Mouse (Mus musculus) kidney, embryonic 16.5 days (tissue): ENCODE data around the gene Ifnar1. TPM values are rescaled to one million over a fixed set of nuclear protein-coding genes. Genes with fewer than 3 reads are reported as not detected.
A peak's percentile ranks its signal among the peaks of the same experiment; 100 is the strongest.
"Not testable (repeated sequence)": the region's sequence is repeated elsewhere in the genome, so short reads cannot be mapped to it uniquely, and the experiment has no call there.

Experiments used
- ATAC-seq: fragments of 200-750 bp; cut with Nextera tagmentation; 2 replicates; pipeline ENCODE4 v1.8.0; 2017; ENCODE audit warnings: moderate TSS enrichment; ENCODE audit not compliant: low FRiP score, low TSS enrichment
- H3K27ac ChIP-seq: fragments of 300-500 bp; sonication (generic); 2 replicates; pipeline ENCODE4 v1.5.1; 2014; ENCODE audit warnings: low read length
- H3K27me3 ChIP-seq: fragments of 300-500 bp; sonication (generic); 2 replicates; pipeline ENCODE4 v1.6.1; 2014; ENCODE audit warnings: low read length, control low read depth, mixed read lengths; ENCODE audit not compliant: insufficient read depth
- H3K36me3 ChIP-seq: fragments of 300-500 bp; sonication (generic); 2 replicates; pipeline ENCODE4 v1.6.1; 2014; ENCODE audit warnings: low read length, control low read depth, mixed read lengths; ENCODE audit not compliant: insufficient read depth
- H3K4me1 ChIP-seq: fragments of 300-500 bp; sonication (generic); 2 replicates; pipeline ENCODE4 v1.6.1; 2014; ENCODE audit warnings: low read length, control low read depth, mixed read lengths; ENCODE audit not compliant: insufficient read depth
- H3K4me2 ChIP-seq: fragments of 300-500 bp; sonication (generic); replicated peaks from 2 replicates; pipeline ENCODE4 v1.6.1; 2014; ENCODE audit warnings: low read depth, low read length
- H3K4me3 ChIP-seq: fragments of 300-500 bp; sonication (generic); 2 replicates; pipeline ENCODE4 v1.5.1; 2014; ENCODE audit warnings: mild to moderate bottlenecking, low read length
- H3K9ac ChIP-seq: fragments of 300-500 bp; sonication (generic); replicated peaks from 2 replicates; pipeline ENCODE4 v1.6.1; 2014; ENCODE audit warnings: low read length
- H3K9me3 ChIP-seq: fragments of 300-500 bp; sonication (generic); 2 replicates; pipeline ENCODE4 v1.6.1; 2016; ENCODE audit warnings: low read length, control low read depth
- WGBS: fragments of 180-500 bp; shearing (Covaris S2); extraction: QIAGEN DNeasy Blood & Tissue Kit; methylation state at CpG from one replicate; pipeline ENCODE4 v1.1.7; 2014; 5-methylcytosine and 5-hydroxymethylcytosine counted together
- polyA plus RNA-seq: library from polyadenylated mRNA; unstranded; fragments of >200 nt; fragmentation: Nextera tagmentation; extraction: Ambion mirVana; gene quantifications from 2 replicates; pipeline ENCODE4 v1.2.1, GENCODE M21; 2015

Gene Ifnar1
- polyA plus RNA-seq, 1 experiment from 2014 or later = 67.3 TPM

- H3K27me3 ChIP-seq = no peaks in the 10 kb centered on the region
- WGBS = 79% methylated on average over 5 of the region's 5 CpGs
- H3K36me3 ChIP-seq = no peaks in the 10 kb centered on the region
- no peak overlapping the region for H3K4me2 ChIP-seq
- no peak overlapping the region for H3K9ac ChIP-seq
- peaks cover 3% of the 10 kb centered on the region; the same call in 1 of the 2 replicates for H3K9me3 ChIP-seq
- ATAC-seq = no peak
- no peaks in the 10 kb centered on the region for H3K4me1 ChIP-seq
- 0 out of 2 replicates have a peak overlapping the region, but pooled peaks have one; percentile 40 for H3K27ac ChIP-seq
- H3K4me3 ChIP-seq = no peak overlapping the region
Observed at GRCm38 (mm10) chr16:91522040-91522439, 37.0 kb downstream of the Ifnar1 start.

- no peak overlapping the region for H3K4me2 ChIP-seq
- H3K9me3 ChIP-seq = peaks cover 3% of the 10 kb centered on the region; the same call in 1 of the 2 replicates
- no peaks in the 10 kb centered on the region for H3K36me3 ChIP-seq
- H3K27me3 ChIP-seq = no peaks in the 10 kb centered on the region
- 80% methylated on average over 18 of the region's 18 CpGs for WGBS
- no peak for ATAC-seq
- H3K4me3 ChIP-seq = no peak overlapping the region
- H3K4me1 ChIP-seq = 0 out of 2 replicates have a peak, but pooled peaks cover 6% of the 10 kb centered on the region
- no peak overlapping the region for H3K27ac ChIP-seq
- H3K9ac ChIP-seq = no peak overlapping the region
Observed at GRCm38 (mm10) chr16:91522479-91523309, 37.7 kb downstream of the Ifnar1 start.

DNA sequence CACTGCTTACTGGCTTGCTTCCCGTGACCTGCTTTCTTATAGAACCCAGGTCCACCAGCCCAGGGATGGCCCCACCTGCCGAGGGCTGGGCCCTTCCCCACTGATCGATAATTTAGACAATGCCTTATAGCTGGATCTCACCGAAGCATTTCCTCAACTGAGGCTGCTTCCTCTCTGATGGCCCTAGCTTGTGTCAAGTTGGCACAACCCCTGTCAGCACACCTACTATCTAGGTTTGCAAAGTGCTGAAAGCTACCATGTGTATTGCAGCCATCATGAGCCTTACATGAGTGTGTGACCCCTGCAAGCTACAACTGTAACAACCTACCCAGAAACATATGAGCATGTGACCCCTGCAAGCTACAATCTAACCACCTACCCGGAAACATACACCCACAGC lies 39.2 kb downstream of the Ifnar1 start:
- H3K36me3 ChIP-seq = no peaks in the 10 kb centered on the region
- no peak for ATAC-seq
- H3K9ac ChIP-seq = no peak overlapping the region
- H3K27me3 ChIP-seq = no peaks in the 10 kb centered on the region
- 0 out of 2 replicates have a peak, but pooled peaks cover 7% of the 10 kb centered on the region for H3K4me1 ChIP-seq
- H3K27ac ChIP-seq = no peak overlapping the region
- no peak overlapping the region for H3K4me2 ChIP-seq
- H3K9me3 ChIP-seq = peaks cover 3% of the 10 kb centered on the region; the same call in 1 of the 2 replicates
- H3K4me3 ChIP-seq = no peak overlapping the region
- 76% methylated on average over 5 of the region's 5 CpGs for WGBS

GRCm38 (mm10) chr16:91526274-91526673 lies 41.2 kb downstream of the Ifnar1 start:
- H3K4me1 ChIP-seq = 0 out of 2 replicates have a peak, but pooled peaks cover 7% of the 10 kb centered on the region
- no peak overlapping the region for H3K9ac ChIP-seq
- H3K4me3 ChIP-seq = no peak overlapping the region
- no peak overlapping the region for H3K4me2 ChIP-seq
- no peak overlapping the region for H3K27ac ChIP-seq
- no peaks in the 10 kb centered on the region for H3K36me3 ChIP-seq
- H3K27me3 ChIP-seq = no peaks in the 10 kb centered on the region
- WGBS = 95% methylated on average over 6 of the region's 6 CpGs
- peaks cover 3% of the 10 kb centered on the region; the same call in 1 of the 2 replicates for H3K9me3 ChIP-seq
- no peak for ATAC-seq

- Histone ChIP-seq H3K4me1 (0 out of 2 replicates have a peak, but pooled peaks cover 10% of the 10 kb centered on the region), H3K4me2 (no peak overlapping the region), H3K9me3 (peaks cover 3% of the 10 kb centered on the region; the same call in 1 of the 2 replicates), H3K4me3 (no peak overlapping the region), H3K36me3 (no peaks in the 10 kb centered on the region), H3K9ac (no peak overlapping the region), H3K27me3 (no peaks in the 10 kb centered on the region), H3K27ac (no peak overlapping the region)
- WGBS = 65% methylated on average over 10 of the region's 10 CpGs
- ATAC-seq = no peak
Observed at GRCm38 (mm10) chr16:91527051-91527450, 42.0 kb downstream of the Ifnar1 start.

DNA sequence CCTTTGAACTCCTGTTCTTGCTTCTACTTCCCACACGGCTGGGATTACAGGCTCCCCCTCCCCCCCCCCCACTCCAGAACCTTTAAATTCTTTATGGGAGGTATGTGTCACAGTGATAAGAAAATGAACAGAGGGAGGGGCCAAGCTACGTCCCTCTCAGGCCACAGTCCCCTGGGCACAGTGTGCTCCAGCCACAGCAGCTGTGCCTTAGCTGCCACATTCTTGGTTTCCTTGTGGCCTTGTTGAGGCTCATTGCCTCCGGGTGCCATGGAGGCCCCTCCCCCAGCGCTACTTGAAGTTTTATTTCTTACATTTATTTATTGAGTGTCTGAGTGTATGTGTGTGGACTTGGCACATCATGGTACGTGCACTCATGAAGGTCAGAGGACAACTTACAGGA lies 42.5 kb downstream of the Ifnar1 start:
- H3K4me3 ChIP-seq = no peak overlapping the region
- no peak overlapping the region for H3K9ac ChIP-seq
- no peaks in the 10 kb centered on the region for H3K27me3 ChIP-seq
- no peak overlapping the region for H3K27ac ChIP-seq
- no peak for ATAC-seq
- 31% methylated on average over 5 of the region's 5 CpGs for WGBS
- 0 out of 2 replicates have a peak, but pooled peaks cover 10% of the 10 kb centered on the region for H3K4me1 ChIP-seq
- no peaks in the 10 kb centered on the region for H3K36me3 ChIP-seq
- no peak overlapping the region for H3K4me2 ChIP-seq
- peaks cover 3% of the 10 kb centered on the region; the same call in 1 of the 2 replicates for H3K9me3 ChIP-seq

DNA sequence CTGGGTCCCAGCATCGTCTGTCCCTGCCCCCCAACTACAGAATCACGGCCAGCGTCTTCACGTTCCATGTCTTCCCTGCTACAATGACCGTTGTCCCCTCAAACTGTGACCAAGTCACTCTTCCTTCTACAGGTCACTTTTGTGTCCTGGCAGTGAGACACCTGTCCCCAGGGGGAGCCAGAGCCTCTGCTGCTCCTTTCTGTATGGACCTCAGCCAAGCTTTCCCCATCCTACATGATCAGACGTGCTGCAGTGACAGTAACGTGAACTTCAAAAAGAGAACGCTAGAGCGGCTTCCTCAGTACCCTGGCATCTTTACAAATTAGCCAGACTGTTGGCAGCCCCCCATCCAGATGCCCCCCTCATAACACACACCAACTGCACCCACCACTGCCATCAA lies 43.5 kb downstream of the Ifnar1 start:
- Histone ChIP-seq H3K27me3 (no peaks in the 10 kb centered on the region), H3K4me1 (0 out of 2 replicates have a peak, but pooled peaks cover 10% of the 10 kb centered on the region), H3K9me3 (peaks cover 3% of the 10 kb centered on the region; the same call in 1 of the 2 replicates), H3K4me2 (no peak overlapping the region), H3K36me3 (no peaks in the 10 kb centered on the region), H3K9ac (no peak overlapping the region), H3K27ac (no peak overlapping the region), H3K4me3 (no peak overlapping the region)
- ATAC-seq = no peak
- WGBS = 84% methylated on average over 9 of the region's 9 CpGs

DNA sequence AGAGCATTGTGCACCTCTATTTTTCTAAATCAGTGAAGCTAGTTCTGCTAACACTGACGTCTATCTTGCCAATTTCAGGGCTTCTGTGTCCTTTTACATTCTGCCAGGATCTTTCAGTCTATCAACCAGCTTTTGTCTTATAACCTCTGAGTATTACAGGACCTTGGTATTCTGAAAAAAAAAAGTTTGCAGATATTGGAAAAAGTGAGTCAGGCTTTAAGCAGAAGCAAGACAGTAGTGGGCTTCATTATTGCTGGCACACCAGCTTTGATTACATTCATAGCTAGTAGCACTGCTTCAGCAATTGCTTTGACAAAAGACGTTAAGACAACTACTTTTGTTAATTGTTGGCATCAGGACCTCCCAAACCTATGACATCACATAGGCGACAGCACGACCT lies 45.8 kb downstream of the Ifnar1 start:
- 74% methylated on average over 4 of the region's 4 CpGs for WGBS
- H3K4me3 ChIP-seq, H3K4me2 ChIP-seq: not testable (repeated sequence)

DNA sequence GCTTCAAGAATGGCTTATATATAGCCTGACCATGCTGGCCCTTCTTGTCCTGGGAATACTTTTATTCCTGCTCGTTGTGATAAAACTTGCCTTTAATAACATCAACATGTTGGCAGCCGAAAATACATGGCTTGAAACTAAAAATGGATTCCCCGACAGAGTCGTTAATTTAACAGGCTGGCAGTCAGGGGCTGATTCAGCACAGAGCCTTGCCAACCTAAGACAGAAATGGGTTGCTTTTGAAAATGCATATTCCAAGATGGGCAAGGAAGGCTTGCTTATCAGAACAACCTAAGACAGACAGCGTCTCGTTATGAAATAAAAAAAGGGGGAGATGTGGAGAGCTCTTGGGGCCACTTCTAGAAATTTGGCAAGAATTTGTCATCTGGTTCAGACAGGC lies 46.8 kb downstream of the Ifnar1 start:
- WGBS = 55% methylated on average over 6 of the region's 6 CpGs

More for the DNA sequence above, 45.8 kb downstream of the Ifnar1 start:
- not testable (repeated sequence) for H3K27me3 ChIP-seq, H3K27ac ChIP-seq, H3K36me3 ChIP-seq, ATAC-seq, H3K9ac ChIP-seq, H3K9me3 ChIP-seq, H3K4me1 ChIP-seq

GRCm38 (mm10) chr16:91532429-91532828 lies 47.4 kb downstream of the Ifnar1 start:
- 33% methylated on average over 2 of the region's 2 CpGs for WGBS
- no peak overlapping the region for H3K4me2 ChIP-seq
- no peak overlapping the region for H3K27ac ChIP-seq
- no peak for ATAC-seq
- no peaks in the 10 kb centered on the region for H3K36me3 ChIP-seq
- H3K4me1 ChIP-seq = 0 out of 2 replicates have a peak, but pooled peaks cover 6% of the 10 kb centered on the region
- no peak overlapping the region for H3K4me3 ChIP-seq
- H3K27me3 ChIP-seq = no peaks in the 10 kb centered on the region
- no peaks in the 10 kb centered on the region for H3K9me3 ChIP-seq
- no peak overlapping the region for H3K9ac ChIP-seq

More for the DNA sequence above, 46.8 kb downstream of the Ifnar1 start:
- no peak overlapping the region for H3K4me3 ChIP-seq
- no peaks in the 10 kb centered on the region for H3K36me3 ChIP-seq
- no peak overlapping the region for H3K27ac ChIP-seq
- no peak overlapping the region for H3K4me2 ChIP-seq
- H3K4me1 ChIP-seq = 0 out of 2 replicates have a peak, but pooled peaks cover 10% of the 10 kb centered on the region
- H3K9me3 ChIP-seq = no peaks in the 10 kb centered on the region
- H3K27me3 ChIP-seq = no peaks in the 10 kb centered on the region
- no peak for ATAC-seq
- H3K9ac ChIP-seq = no peak overlapping the region
